In genomic region chr1:33269162-33269561, GRCm38 (mm10) we compare ENCODE assay signal across 22 mouse cellular contexts.
DNase-seq lines count a peak whose midpoint lies in the region; ATAC-seq and TF ChIP-seq lines count a peak whose summit lies in the region.
"Had no signal": no experiment of that assay in that cellular context is flagged by ENCODE, and none has a peak within 500 bp of the region (broad histone marks: within the 10 kb centered on the region; RNA-seq: fewer than 3 reads in every experiment).

No protein-coding gene starts in this region.

- intact Hi-C loops in heart, postnatal 10 days (cut with DNase I), result no loop called here

- peak; percentile 76 for ATAC-seq in forebrain, embryonic 11.5 days (replicated peaks; ENCODE audit: low FRiP score)
- ATAC-seq in forebrain, postnatal 0 days, result no peak
- no peak; the same call in 1 of the 2 replicates for ATAC-seq in hindbrain, postnatal 0 days
- no peak for ATAC-seq in hindbrain, embryonic 12.5 days (ENCODE audit: low FRiP score)
- peak; percentile 67 for ATAC-seq in forebrain, embryonic 16.5 days
- ATAC-seq: CD4-positive, CD25-positive, alpha-beta regulatory T cell, adult 4 months; intestine, embryonic 16.5 days had no signal

- H3K9me3 ChIP-seq in forebrain, embryonic 11.5 days (ENCODE audit: control insufficient read depth, low read length), result no peaks in the 10 kb centered on the region
- H3K9me3 ChIP-seq in forebrain, postnatal 0 days (ENCODE audit: low read length), result no peaks in the 10 kb centered on the region
- no peaks in the 10 kb centered on the region for H3K9me3 ChIP-seq in hindbrain, postnatal 0 days (ENCODE audit: low read length)
- H3K9me3 ChIP-seq in hindbrain, embryonic 12.5 days (replicated peaks), result no peaks in the 10 kb centered on the region
- H3K9me3 ChIP-seq in forebrain, embryonic 16.5 days (ENCODE audit: control insufficient read depth, low read length), result no peaks in the 10 kb centered on the region
- H3K9me3 ChIP-seq: embryonic facial prominence, embryonic 13.5 days; G1E; heart, embryonic 10.5 days had no signal

- WGBS in forebrain, embryonic 11.5 days, result 63% methylated on average over 4 of the region's 4 CpGs
- WGBS in forebrain, postnatal 0 days, result 21% methylated on average over 4 of the region's 4 CpGs
- WGBS in hindbrain, postnatal 0 days, result 47% methylated on average over 4 of the region's 4 CpGs
- 56% methylated on average over 4 of the region's 4 CpGs for WGBS in hindbrain, embryonic 12.5 days
- WGBS in forebrain, embryonic 16.5 days, result 14% methylated on average over 4 of the region's 4 CpGs

- TF ChIP-seq POLR2A in brain, embryonic 14.5 days (IDR thresholded peaks at IDR 0.05; ENCODE audit: borderline replicate concordance, extremely low read depth, insufficient read depth, insufficient read length, poor library complexity, severe bottlenecking), result no peak

- H3K9ac ChIP-seq in forebrain, embryonic 11.5 days (ENCODE audit: low read length), result no peak overlapping the region
- H3K9ac ChIP-seq in forebrain, postnatal 0 days, result no peak overlapping the region
- no peak overlapping the region for H3K9ac ChIP-seq in hindbrain, postnatal 0 days (replicated peaks; ENCODE audit: low read length)
- no peak overlapping the region for H3K9ac ChIP-seq in hindbrain, embryonic 12.5 days
- H3K9ac ChIP-seq in forebrain, embryonic 16.5 days (replicated peaks; ENCODE audit: low read depth, low read length), result no peak overlapping the region
- H3K9ac ChIP-seq: embryonic facial prominence, embryonic 13.5 days had no signal

- no peak overlapping the region for H3K4me3 ChIP-seq in forebrain, embryonic 11.5 days (ENCODE audit: low read depth, low read length)
- H3K4me3 ChIP-seq in forebrain, postnatal 0 days (ENCODE audit: low read depth, low read length), result no peak overlapping the region
- no peak overlapping the region for H3K4me3 ChIP-seq in hindbrain, postnatal 0 days (ENCODE audit: low read length)
- H3K4me3 ChIP-seq in hindbrain, embryonic 12.5 days, result no peak overlapping the region
- no peak overlapping the region for H3K4me3 ChIP-seq in forebrain, embryonic 16.5 days (replicated peaks; ENCODE audit: low read length)
- H3K4me3 ChIP-seq: embryonic facial prominence, embryonic 13.5 days; heart, embryonic 10.5 days had no signal

- DNase-seq in forebrain, embryonic 11.5 days (ENCODE audit: low spot score), result no peak
- no peak for DNase-seq in forebrain, postnatal 0 days
- DNase-seq in hindbrain, postnatal 0 days (ENCODE audit: low spot score), result peak; percentile 38
- peak; percentile 80 for DNase-seq in brain, embryonic 14.5 days (ENCODE audit: low read depth)
- DNase-seq in heart, postnatal 10 days, result no peak
- DNase-seq: adrenal gland, adult 8-10 months; adrenal gland, postnatal 36 days; B cell, adult 2 months; cerebellum, adult 11-12 months; cerebellum, adult 9-10 months; cerebellum, postnatal 36 days; gastrocnemius, postnatal 10 days; heart, adult 18-20 months; heart, postnatal 14 days; kidney, adult 2 months had no signal

- TF ChIP-seq CTCF in forebrain, postnatal 0 days (IDR thresholded peaks at IDR 0.05; ENCODE audit: low read depth), result no peak
- no peak for TF ChIP-seq CTCF in hindbrain, postnatal 0 days (IDR thresholded peaks at IDR 0.05; ENCODE audit: low read depth)
- no peak for TF ChIP-seq CTCF in brain, embryonic 14.5 days (IDR thresholded peaks at IDR 0.05; ENCODE audit: borderline replicate concordance, extremely low read depth, insufficient read depth, insufficient read length)

- H3K27me3 ChIP-seq in forebrain, embryonic 11.5 days (ENCODE audit: control insufficient read depth, insufficient read depth, low read length), result no peaks in the 10 kb centered on the region
- H3K27me3 ChIP-seq in forebrain, postnatal 0 days (ENCODE audit: insufficient read depth, low read length), result no peaks in the 10 kb centered on the region
- H3K27me3 ChIP-seq in hindbrain, postnatal 0 days (ENCODE audit: insufficient read depth, low read length), result no peaks in the 10 kb centered on the region
- no peaks in the 10 kb centered on the region for H3K27me3 ChIP-seq in hindbrain, embryonic 12.5 days
- H3K27me3 ChIP-seq in forebrain, embryonic 16.5 days (replicated peaks; ENCODE audit: control insufficient read depth, insufficient read depth, low read length), result no peaks in the 10 kb centered on the region
- H3K27me3 ChIP-seq: embryonic facial prominence, embryonic 13.5 days had no signal

- H3K4me2 ChIP-seq in forebrain, embryonic 11.5 days (ENCODE audit: low read depth, low read length, severe bottlenecking), result no peak overlapping the region
- no peak overlapping the region for H3K4me2 ChIP-seq in forebrain, postnatal 0 days (ENCODE audit: low read depth)
- no peak overlapping the region for H3K4me2 ChIP-seq in hindbrain, postnatal 0 days (ENCODE audit: low read depth, low read length)
- no peak overlapping the region for H3K4me2 ChIP-seq in hindbrain, embryonic 12.5 days (replicated peaks)
- no peak overlapping the region for H3K4me2 ChIP-seq in forebrain, embryonic 16.5 days (ENCODE audit: low read length)
- H3K4me2 ChIP-seq: embryonic facial prominence, embryonic 13.5 days had no signal

- H3K27ac ChIP-seq in forebrain, embryonic 11.5 days (ENCODE audit: low read depth, low read length), result no peak overlapping the region
- H3K27ac ChIP-seq in forebrain, postnatal 0 days (ENCODE audit: low read depth, low read length), result no peak overlapping the region
- no peak overlapping the region for H3K27ac ChIP-seq in hindbrain, postnatal 0 days
- H3K27ac ChIP-seq in hindbrain, embryonic 12.5 days, result no peak overlapping the region
- H3K27ac ChIP-seq in forebrain, embryonic 16.5 days (ENCODE audit: low read length), result no peak overlapping the region
- H3K27ac ChIP-seq: embryonic facial prominence, embryonic 13.5 days; heart, embryonic 10.5 days had no signal

- H3K4me1 ChIP-seq in forebrain, embryonic 11.5 days (replicated peaks; ENCODE audit: control insufficient read depth, insufficient read depth, low read length), result no peaks in the 10 kb centered on the region
- H3K4me1 ChIP-seq in forebrain, postnatal 0 days (ENCODE audit: insufficient read depth), result no peaks in the 10 kb centered on the region
- no peaks in the 10 kb centered on the region for H3K4me1 ChIP-seq in hindbrain, postnatal 0 days (ENCODE audit: insufficient read depth, low read length)
- H3K4me1 ChIP-seq in hindbrain, embryonic 12.5 days, result no peaks in the 10 kb centered on the region
- H3K4me1 ChIP-seq in forebrain, embryonic 16.5 days (replicated peaks; ENCODE audit: control insufficient read depth, insufficient read depth, low read length), result 0 out of 2 replicates have a peak, but pooled peaks cover 4% of the 10 kb centered on the region
- H3K4me1 ChIP-seq: embryonic facial prominence, embryonic 13.5 days; heart, embryonic 10.5 days had no signal

- no peaks in the 10 kb centered on the region for H3K36me3 ChIP-seq in forebrain, embryonic 11.5 days (ENCODE audit: control insufficient read depth, insufficient read depth, low read length)
- H3K36me3 ChIP-seq in forebrain, postnatal 0 days (ENCODE audit: insufficient read depth), result no peaks in the 10 kb centered on the region
- H3K36me3 ChIP-seq in hindbrain, postnatal 0 days (ENCODE audit: insufficient read depth, low read length), result no peaks in the 10 kb centered on the region
- no peaks in the 10 kb centered on the region for H3K36me3 ChIP-seq in hindbrain, embryonic 12.5 days
- no peaks in the 10 kb centered on the region for H3K36me3 ChIP-seq in forebrain, embryonic 16.5 days (ENCODE audit: control insufficient read depth, insufficient read depth)
- H3K36me3 ChIP-seq: embryonic facial prominence, embryonic 13.5 days; G1E; heart, embryonic 10.5 days had no signal

Comparison
In these comparisons a context has a peak if more than half of its experiments do, and no peak if none do; other contexts are left out.
1. ATAC-seq: peak in forebrain, embryonic 11.5 days (single experiment) and forebrain, embryonic 16.5 days (single experiment); none in forebrain, postnatal 0 days (single experiment), hindbrain, postnatal 0 days (single experiment) and hindbrain, embryonic 12.5 days (single experiment).
2. DNase-seq: peak in hindbrain, postnatal 0 days (single experiment) and brain, embryonic 14.5 days (single experiment); none in forebrain, embryonic 11.5 days (single experiment), forebrain, postnatal 0 days (single experiment) and heart, postnatal 10 days (0 of 2).